Mouse (Mus musculus) heart, embryonic 11.5 days (tissue): ENCODE results near the gene Desi2. TPM values are rescaled to one million over a fixed set of nuclear protein-coding genes. Genes with fewer than 3 reads are reported as not detected.

Experiments used
- ATAC-seq: fragments of 200-750 bp; cut with Nextera tagmentation; replicated peaks from 2 replicates; pipeline ENCODE4 v1.8.0; 2017; ENCODE audit warnings: moderate library complexity; ENCODE audit not compliant: insufficient number of reproducible peaks, low FRiP score, low TSS enrichment
- H3K27ac ChIP-seq: fragments of 300-500 bp; sonication (generic); 2 replicates; pipeline ENCODE4 v1.5.1; 2014; ENCODE audit warnings: mild to moderate bottlenecking, low read depth, low read length
- H3K27me3 ChIP-seq: fragments of 300-500 bp; sonication (generic); 2 replicates; pipeline ENCODE4 v1.6.1; 2014; ENCODE audit warnings: mild to moderate bottlenecking, low read length, mixed read lengths; ENCODE audit not compliant: control insufficient read depth, insufficient read depth
- H3K36me3 ChIP-seq: fragments of 300-500 bp; sonication (generic); 2 replicates; pipeline ENCODE4 v1.6.1; 2014; ENCODE audit warnings: mild to moderate bottlenecking, low read length, moderate library complexity, mixed read lengths; ENCODE audit not compliant: control insufficient read depth, insufficient read depth
- H3K4me1 ChIP-seq: fragments of 300-500 bp; sonication (generic); 2 replicates; pipeline ENCODE4 v1.6.1; 2014; ENCODE audit warnings: low read length; ENCODE audit not compliant: control insufficient read depth, insufficient read depth
- H3K4me2 ChIP-seq: fragments of 300-500 bp; sonication (generic); 2 replicates; pipeline ENCODE4 v1.6.1; 2014; ENCODE audit warnings: mild to moderate bottlenecking, moderate library complexity
- H3K4me3 ChIP-seq: fragments of 300-500 bp; sonication (generic); 2 replicates; pipeline ENCODE4 v1.5.1; 2014; ENCODE audit warnings: low read depth, low read length
- H3K9ac ChIP-seq: fragments of 300-500 bp; sonication (generic); 2 replicates; pipeline ENCODE4 v1.6.1; 2014; ENCODE audit warnings: mild to moderate bottlenecking, low read depth, low read length, moderate library complexity
- H3K9me3 ChIP-seq: fragments of 300-500 bp; sonication (generic); replicated peaks from 2 replicates; pipeline ENCODE4 v1.6.1; 2016; ENCODE audit warnings: low read length; ENCODE audit not compliant: control insufficient read depth
- WGBS: fragments of 180-500 bp; shearing (Covaris S2); extraction: QIAGEN DNeasy Blood & Tissue Kit; methylation state at CpG from one replicate; pipeline ENCODE4 v1.1.7; 2014; ENCODE audit not compliant: insufficient replicate concordance; 5-methylcytosine and 5-hydroxymethylcytosine counted together
- polyA plus RNA-seq: library from polyadenylated mRNA; unstranded; fragments of >200 nt; fragmentation: Nextera tagmentation; extraction: Ambion mirVana; gene quantifications from 2 replicates; pipeline ENCODE4 v1.2.1, GENCODE M21; 2014

The Desi2 gene
- polyA plus RNA-seq, 1 experiment from 2014 or later: 22.3 TPM

DNA sequence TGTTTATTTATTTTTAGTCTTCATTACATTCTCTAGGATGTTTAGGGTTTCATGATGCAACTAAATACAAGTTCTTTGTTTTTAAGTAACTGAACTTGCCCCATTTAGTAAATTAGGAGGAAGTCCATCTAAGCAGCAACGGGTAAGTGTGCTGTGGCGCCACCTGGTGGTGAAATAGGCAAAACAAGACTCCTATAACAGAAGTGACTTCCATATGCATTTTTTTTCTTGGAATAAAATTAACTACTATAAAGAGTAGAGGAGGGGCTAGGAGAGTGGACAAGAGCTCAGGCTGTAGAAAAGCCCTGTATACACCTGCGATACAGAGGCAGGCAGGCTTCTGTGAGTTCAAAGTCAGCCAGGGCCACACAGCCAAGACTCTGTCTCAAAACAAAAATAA, 116.2 kb downstream of the Desi2 start:
- 20% methylated on average over 3 of the region's 3 CpGs for WGBS
- no peaks in the 10 kb centered on the region for H3K27me3 ChIP-seq
- H3K27ac ChIP-seq: no peak overlapping the region
- no peaks in the 10 kb centered on the region for H3K36me3 ChIP-seq
- no peaks in the 10 kb centered on the region for H3K4me1 ChIP-seq
- H3K9me3 ChIP-seq: no peaks in the 10 kb centered on the region
- ATAC-seq: no peak
- no peak overlapping the region for H3K4me3 ChIP-seq
- H3K9ac ChIP-seq: no peak overlapping the region
- no peak overlapping the region for H3K4me2 ChIP-seq

Other genes with a start within 250 kb of the Desi2 start
- 0.11 and 0.14 TPM in 2 replicates for gene Catspere2, start 204.0 kb upstream of the Desi2 start, polyA plus RNA-seq
- gene Cox20, start 131.7 kb downstream of the Desi2 start, polyA plus RNA-seq: 174 and 178 TPM in 2 replicates
- gene Hnrnpu, start 150.4 kb downstream of the Desi2 start, polyA plus RNA-seq: 379 and 381 TPM in 2 replicates
- 10.7 and 12.7 TPM in 2 replicates for gene Efcab2, start 218.7 kb downstream of the Desi2 start, polyA plus RNA-seq